Mouse (Mus musculus) C3H10T1/2 (cell line): Measurements from ENCODE around the gene Arl5a. TPM values are rescaled to one million over a fixed set of nuclear protein-coding genes. Genes with fewer than 3 reads are reported as not detected.

Experiments used
- polyA plus RNA-seq, 2 experiments: library from polyadenylated mRNA; unstranded; fragments of >200 nt; fragmentation: generic; extraction: Trizol; gene quantifications; one replicate each; pipeline ENCODE4 v1.2.1; 2012; ENCODE audit warnings: missing spikeins in 2 of 2

Gene Arl5a
- polyA plus RNA-seq = 1 to 10 TPM in 1 of 2 experiments, under 1 TPM in 1; 0.73 to 6.3 TPM

DNA sequence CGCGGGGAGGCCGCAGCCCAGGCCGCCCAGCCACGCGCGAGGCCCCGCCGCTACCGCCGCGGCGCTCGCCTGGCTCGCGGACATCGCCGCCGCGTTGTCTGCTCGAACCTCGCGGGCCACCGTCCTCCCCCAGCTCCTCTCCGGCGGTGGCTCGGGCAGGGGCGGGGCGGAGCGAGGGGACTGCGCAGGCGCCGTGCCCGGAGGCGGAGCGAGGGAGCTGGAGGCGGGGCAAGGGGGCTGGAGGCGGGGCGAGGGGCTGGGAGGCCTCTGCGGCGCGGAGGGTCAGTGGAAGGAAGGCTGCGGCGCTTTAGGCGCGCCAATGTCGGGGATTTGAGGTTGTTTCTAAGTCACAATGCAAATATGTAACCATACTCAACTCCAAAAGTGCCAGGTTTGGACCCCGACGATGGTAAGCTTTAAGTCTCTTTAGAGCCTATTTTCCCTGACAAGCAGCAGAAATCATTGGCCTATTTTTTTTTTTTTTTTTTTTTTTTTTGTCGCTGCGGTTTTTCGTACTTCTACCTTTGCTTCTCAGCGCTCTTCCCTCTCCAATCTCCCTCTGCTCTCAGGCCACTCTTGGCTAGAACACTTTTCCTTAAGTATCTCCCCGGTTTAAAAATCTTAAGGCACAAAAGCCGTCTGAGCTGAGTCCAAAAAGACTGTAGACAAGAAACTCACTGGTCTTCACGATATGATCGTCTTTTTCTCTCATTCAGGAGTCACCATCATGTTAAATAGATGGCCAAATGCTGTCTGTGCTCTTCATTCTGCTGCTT lies at the start of gene Arl5a:
TSS of gene Arl5a (minus strand) at position 155 of the 776 bp plus-strand sequence.

DNA sequence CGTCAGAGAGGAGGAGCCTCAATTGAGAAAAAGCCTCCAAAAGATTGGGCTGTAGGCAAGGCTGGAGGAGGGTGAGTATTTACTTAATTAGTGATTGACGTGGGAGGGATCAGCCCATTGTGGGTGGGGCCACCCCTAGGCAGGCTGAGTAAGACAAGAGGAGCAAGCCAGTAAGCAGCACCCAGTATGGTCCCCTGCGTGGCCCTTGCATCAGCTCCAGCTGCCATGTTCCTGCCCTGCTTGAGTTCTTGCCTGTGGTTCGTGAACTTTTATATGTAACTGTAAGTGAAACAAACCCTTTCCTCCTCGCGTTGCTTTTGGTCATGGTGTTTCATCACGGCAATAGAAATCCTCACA lies 46.3 kb downstream of the Arl5a start, which contains the start of gene Neb:
TSS of gene Neb (minus strand) at position 27 of the 357 bp plus-strand sequence.

Other genes starting within 250 kb of the Arl5a start
- under 1 TPM in 1 of 2 experiments, not detected in 1; 0.37 TPM for gene Neb, start 46.4 kb downstream of the Arl5a start, polyA plus RNA-seq